Mouse (Mus musculus): ENCODE results near the gene Plac1. TPM values are rescaled to one million over a fixed set of nuclear protein-coding genes. Genes with fewer than 3 reads are reported as not detected.

The Plac1 gene
- polyA plus RNA-seq, 1 experiment from 2014 or later, result 0.93 TPM

- ATAC-seq, result peak; percentile 81
- H3K27ac ChIP-seq (ENCODE audit: low read depth, low read length), result no peak overlapping the region
- no peak for TF ChIP-seq CTCF (IDR thresholded peaks at IDR 0.05; ENCODE audit: low read depth)
- no peak overlapping the region for H3K9ac ChIP-seq (ENCODE audit: low read depth, low read length)
- H3K4me3 ChIP-seq (ENCODE audit: low read depth, low read length), result peak overlapping the region; percentile 56
- H3K4me2 ChIP-seq (replicated peaks; ENCODE audit: low read depth), result peak overlapping the region; percentile 70
- 27% methylated on average over 10 of the region's 10 CpGs for WGBS
- no peaks in the 10 kb centered on the region for H3K9me3 ChIP-seq (ENCODE audit: control insufficient read depth)
- H3K4me1 ChIP-seq (replicated peaks; ENCODE audit: control insufficient read depth, insufficient read depth, low read length), result no peaks in the 10 kb centered on the region
- H3K27me3 ChIP-seq (replicated peaks; ENCODE audit: control insufficient read depth, insufficient read depth, low read length), result no peaks in the 10 kb centered on the region
- H3K36me3 ChIP-seq (ENCODE audit: control insufficient read depth, insufficient read depth), result no peaks in the 10 kb centered on the region
Measured at GRCm38 (mm10) chrX:53268856-53269255, 28.9 kb upstream of the Plac1 start.

- TF ChIP-seq CTCF (IDR thresholded peaks at IDR 0.05; ENCODE audit: low read depth), result no peak
- H3K9me3 ChIP-seq (ENCODE audit: control insufficient read depth), result no peaks in the 10 kb centered on the region
- no peak overlapping the region for H3K4me3 ChIP-seq (ENCODE audit: low read depth, low read length)
- H3K4me2 ChIP-seq (replicated peaks; ENCODE audit: low read depth), result no peak overlapping the region
- WGBS, result 58% methylated on average over 9 of the region's 9 CpGs
- H3K27ac ChIP-seq (ENCODE audit: low read depth, low read length), result no peak overlapping the region
- no peaks in the 10 kb centered on the region for H3K36me3 ChIP-seq (ENCODE audit: control insufficient read depth, insufficient read depth)
- ATAC-seq, result no peak
- H3K27me3 ChIP-seq (replicated peaks; ENCODE audit: control insufficient read depth, insufficient read depth, low read length), result no peaks in the 10 kb centered on the region
- H3K9ac ChIP-seq (ENCODE audit: low read depth, low read length), result no peak overlapping the region
- H3K4me1 ChIP-seq (replicated peaks; ENCODE audit: control insufficient read depth, insufficient read depth, low read length), result no peaks in the 10 kb centered on the region
Measured at GRCm38 (mm10) chrX:53266186-53266585, 26.3 kb upstream of the Plac1 start.

- peak; percentile 61 for TF ChIP-seq CTCF (IDR thresholded peaks at IDR 0.05; ENCODE audit: low read depth)
- H3K9ac ChIP-seq (ENCODE audit: low read depth, low read length), result no peak overlapping the region
- H3K36me3 ChIP-seq (ENCODE audit: control insufficient read depth, insufficient read depth), result no peaks in the 10 kb centered on the region
- H3K4me1 ChIP-seq (replicated peaks; ENCODE audit: control insufficient read depth, insufficient read depth, low read length), result no peaks in the 10 kb centered on the region
- no peak for ATAC-seq
- no peaks in the 10 kb centered on the region for H3K27me3 ChIP-seq (replicated peaks; ENCODE audit: control insufficient read depth, insufficient read depth, low read length)
- no peaks in the 10 kb centered on the region for H3K9me3 ChIP-seq (ENCODE audit: control insufficient read depth)
- H3K27ac ChIP-seq (ENCODE audit: low read depth, low read length), result no peak overlapping the region
- no peak overlapping the region for H3K4me3 ChIP-seq (ENCODE audit: low read depth, low read length)
- H3K4me2 ChIP-seq (replicated peaks; ENCODE audit: low read depth), result no peak overlapping the region
Measured at GRCm38 (mm10) chrX:53255195-53255594, 15.3 kb upstream of the Plac1 start.

GRCm38 (mm10) chrX:53237971-53238370 lies 1.9 kb downstream of the Plac1 start:
- Histone ChIP-seq H3K4me1 (replicated peaks; ENCODE audit: control insufficient read depth, insufficient read depth, low read length) (no peaks in the 10 kb centered on the region), H3K4me2 (replicated peaks; ENCODE audit: low read depth) (no peak overlapping the region), H3K4me3 (ENCODE audit: low read depth, low read length) (no peak overlapping the region), H3K36me3 (ENCODE audit: control insufficient read depth, insufficient read depth) (no peaks in the 10 kb centered on the region), H3K27me3 (replicated peaks; ENCODE audit: control insufficient read depth, insufficient read depth, low read length) (no peaks in the 10 kb centered on the region), H3K27ac (ENCODE audit: low read depth, low read length) (no peak overlapping the region), H3K9me3 (ENCODE audit: control insufficient read depth) (no peaks in the 10 kb centered on the region), H3K9ac (ENCODE audit: low read depth, low read length) (no peak overlapping the region)
- 12% methylated on average over 2 of the region's 2 CpGs for WGBS
- ATAC-seq, result no peak
- TF ChIP-seq CTCF (IDR thresholded peaks at IDR 0.05; ENCODE audit: low read depth), result peak; percentile 56

- no peaks in the 10 kb centered on the region for H3K27me3 ChIP-seq (replicated peaks; ENCODE audit: control insufficient read depth, insufficient read depth, low read length)
- H3K36me3 ChIP-seq (ENCODE audit: control insufficient read depth, insufficient read depth), result no peaks in the 10 kb centered on the region
- no peaks in the 10 kb centered on the region for H3K4me1 ChIP-seq (replicated peaks; ENCODE audit: control insufficient read depth, insufficient read depth, low read length)
- H3K9ac ChIP-seq (ENCODE audit: low read depth, low read length), result no peak overlapping the region
- no peak for ATAC-seq
- TF ChIP-seq CTCF (IDR thresholded peaks at IDR 0.05; ENCODE audit: low read depth), result no peak
- WGBS, result 61% methylated on average over 7 of the region's 7 CpGs
- no peak overlapping the region for H3K4me3 ChIP-seq (ENCODE audit: low read depth, low read length)
- no peaks in the 10 kb centered on the region for H3K9me3 ChIP-seq (ENCODE audit: control insufficient read depth)
- no peak overlapping the region for H3K27ac ChIP-seq (ENCODE audit: low read depth, low read length)
- no peak overlapping the region for H3K4me2 ChIP-seq (replicated peaks; ENCODE audit: low read depth)
Measured at GRCm38 (mm10) chrX:53236404-53236803, 3.5 kb downstream of the Plac1 start.

GRCm38 (mm10) chrX:53233689-53234088 lies 6.2 kb downstream of the Plac1 start:
- no peaks in the 10 kb centered on the region for H3K9me3 ChIP-seq (ENCODE audit: control insufficient read depth)
- no peaks in the 10 kb centered on the region for H3K27me3 ChIP-seq (replicated peaks; ENCODE audit: control insufficient read depth, insufficient read depth, low read length)
- peak; percentile 65 for TF ChIP-seq CTCF (IDR thresholded peaks at IDR 0.05; ENCODE audit: low read depth)
- no peaks in the 10 kb centered on the region for H3K4me1 ChIP-seq (replicated peaks; ENCODE audit: control insufficient read depth, insufficient read depth, low read length)
- ATAC-seq, result no peak
- no peak overlapping the region for H3K4me2 ChIP-seq (replicated peaks; ENCODE audit: low read depth)
- H3K9ac ChIP-seq (ENCODE audit: low read depth, low read length), result no peak overlapping the region
- no peak overlapping the region for H3K27ac ChIP-seq (ENCODE audit: low read depth, low read length)
- H3K4me3 ChIP-seq (ENCODE audit: low read depth, low read length), result no peak overlapping the region
- H3K36me3 ChIP-seq (ENCODE audit: control insufficient read depth, insufficient read depth), result no peaks in the 10 kb centered on the region
- 43% methylated on average over 4 of the region's 4 CpGs for whole genome bisulfite sequencing

DNA sequence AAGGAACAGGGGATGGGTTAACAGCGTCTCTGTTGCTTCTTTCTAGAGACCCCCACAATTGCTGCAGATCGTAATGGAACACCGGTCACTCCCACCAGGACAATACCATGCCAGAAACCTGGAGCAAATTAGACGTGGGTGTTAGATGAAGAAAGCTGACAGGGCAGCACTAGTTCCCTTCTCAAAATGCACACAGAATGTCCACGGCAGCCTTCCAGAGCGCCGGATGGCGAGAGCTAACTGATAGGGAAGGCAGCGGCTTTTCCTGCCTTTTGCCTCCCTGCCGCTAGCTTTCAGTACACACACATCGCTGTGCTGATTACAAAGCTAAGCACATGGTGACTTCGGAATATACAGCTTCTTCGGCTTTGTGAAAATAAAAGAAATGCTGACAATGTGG lies 7.9 kb downstream of the Plac1 start:
- Histone ChIP-seq H3K4me3 (ENCODE audit: low read depth, low read length) (peak overlapping the region; percentile 23), H3K36me3 (ENCODE audit: control insufficient read depth, insufficient read depth) (no peaks in the 10 kb centered on the region), H3K27me3 (replicated peaks; ENCODE audit: control insufficient read depth, insufficient read depth, low read length) (no peaks in the 10 kb centered on the region), H3K9ac (ENCODE audit: low read depth, low read length) (peak overlapping the region; percentile 22; the same call in 1 of the 2 replicates), H3K9me3 (ENCODE audit: control insufficient read depth) (no peaks in the 10 kb centered on the region), H3K4me1 (replicated peaks; ENCODE audit: control insufficient read depth, insufficient read depth, low read length) (no peaks in the 10 kb centered on the region), H3K4me2 (replicated peaks; ENCODE audit: low read depth) (peak overlapping the region; percentile 56), H3K27ac (ENCODE audit: low read depth, low read length) (no peak overlapping the region)
- no peak for ATAC-seq
- no peak for TF ChIP-seq CTCF (IDR thresholded peaks at IDR 0.05; ENCODE audit: low read depth)
- 34% methylated on average over 13 of the region's 13 CpGs for WGBS

All from intestine, postnatal 0 days (tissue).